Mouse (Mus musculus) embryonic fibroblast, embryonic 13.5 days (primary cell): ENCODE measurements around the gene 2010109A12Rik.

Source experiments
- CTCF ChIP-seq: IDR thresholded peaks from 2 replicates; pipeline ENCODE4 v1.5.1; 2011; ENCODE audit warnings: mild to moderate bottlenecking, control low read depth, low read length, moderate library complexity, borderline replicate concordance; ENCODE audit not compliant: insufficient read depth
- POLR2A ChIP-seq: IDR thresholded peaks from 2 replicates; pipeline ENCODE4 v1.6.1; 2011; ENCODE audit warnings: low read depth, mild to moderate bottlenecking, control low read depth, low read length, moderate library complexity

DNA sequence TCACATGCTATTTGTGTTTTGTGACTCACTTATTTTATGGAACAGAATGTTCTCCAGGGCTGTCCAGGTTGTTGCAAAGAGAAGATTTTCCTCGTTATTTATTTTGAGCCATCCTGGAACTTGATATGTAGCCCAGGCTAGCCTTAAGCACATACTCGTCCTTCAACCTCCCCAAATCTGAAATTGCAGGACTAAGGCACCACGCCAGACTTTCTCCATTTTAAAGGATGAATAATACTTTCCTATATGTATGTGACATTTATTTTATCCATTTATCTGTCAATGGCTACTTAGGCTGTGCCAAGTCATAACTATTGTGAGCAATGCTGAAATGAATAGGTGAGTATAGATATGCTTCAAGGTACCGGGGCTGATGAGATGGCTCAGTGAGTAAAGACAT, 30.2 kb downstream of the 2010109A12Rik start:
- TF ChIP-seq POLR2A (no peak), CTCF (no peak)
